25 mouse cellular contexts compared by ENCODE assay signal in genomic region chr5:43974166-43974565, GRCm38 (mm10). TPM values are rescaled to one million over a fixed set of nuclear protein-coding genes. Genes with fewer than 3 reads are reported as not detected.
DNase-seq lines count a peak whose midpoint lies in the region; ATAC-seq and TF ChIP-seq lines count a peak whose summit lies in the region.
"Had no signal": no experiment of that assay in that cellular context is flagged by ENCODE, and none has a peak within 500 bp of the region (broad histone marks: within the 10 kb centered on the region; RNA-seq: fewer than 3 reads in every experiment).

No protein-coding gene starts in this region.

- H3K4me2 ChIP-seq in embryonic facial prominence, embryonic 15.5 days (replicated peaks), result no peak overlapping the region
- no peak overlapping the region for H3K4me2 ChIP-seq in stomach, embryonic 14.5 days (replicated peaks; ENCODE audit: low read depth, low read length)
- no peak overlapping the region for H3K4me2 ChIP-seq in stomach, embryonic 16.5 days (ENCODE audit: low read depth, low read length)
- no peak overlapping the region for H3K4me2 ChIP-seq in lung, postnatal 0 days (replicated peaks; ENCODE audit: low read depth, low read length)
- H3K4me2 ChIP-seq: embryonic facial prominence, embryonic 13.5 days; forebrain, embryonic 13.5 days; forebrain, embryonic 15.5 days had no signal

- 65% methylated on average over 6 of the region's 6 CpGs for WGBS in embryonic facial prominence, embryonic 15.5 days
- 83% methylated on average over 6 of the region's 6 CpGs for WGBS in embryonic facial prominence, embryonic 10.5 days
- 79% methylated on average over 6 of the region's 6 CpGs for WGBS in stomach, embryonic 14.5 days
- 63% methylated on average over 6 of the region's 6 CpGs for WGBS in stomach, embryonic 16.5 days
- WGBS in lung, postnatal 0 days, result 70% methylated on average over 6 of the region's 6 CpGs

- intact Hi-C loops in left cerebral cortex, postnatal 14 days (cut with DNase I), result no loop called here

- DNase-seq in embryonic facial prominence, embryonic 10.5 days (ENCODE audit: low spot score), result no peak
- DNase-seq in lung, postnatal 0 days (ENCODE audit: low spot score), result no peak
- DNase-seq in left cerebral cortex, postnatal 14 days (ENCODE audit: low spot score in 2 of 2), result no peak
- DNase-seq: adrenal gland, adult 8-10 months; adrenal gland, postnatal 14 days; adrenal gland, postnatal 36 days; B cell, adult 2 months; cerebellum, adult 11-12 months; cerebellum, adult 2 months; cerebellum, adult 9-10 months; cerebellum, postnatal 10 days; cerebellum, postnatal 25 days; forebrain, postnatal 0 days had no signal

- 0 out of 2 replicates have a peak overlapping the region, but pooled peaks have one; percentile 56 for H3K27ac ChIP-seq in embryonic facial prominence, embryonic 15.5 days (replicated peaks)
- no peak overlapping the region for H3K27ac ChIP-seq in embryonic facial prominence, embryonic 10.5 days (replicated peaks)
- no peak overlapping the region for H3K27ac ChIP-seq in stomach, embryonic 14.5 days (ENCODE audit: low read length)
- peak overlapping the region; percentile 59; the same call in 1 of the 2 replicates for H3K27ac ChIP-seq in stomach, embryonic 16.5 days (ENCODE audit: low read length)
- no peak overlapping the region for H3K27ac ChIP-seq in lung, postnatal 0 days (ENCODE audit: low read length)
- H3K27ac ChIP-seq: embryonic facial prominence, embryonic 13.5 days; forebrain, embryonic 13.5 days; forebrain, embryonic 15.5 days had no signal

- H3K9me3 ChIP-seq in embryonic facial prominence, embryonic 15.5 days (replicated peaks), result no peaks in the 10 kb centered on the region
- no peaks in the 10 kb centered on the region for H3K9me3 ChIP-seq in embryonic facial prominence, embryonic 10.5 days
- no peaks in the 10 kb centered on the region for H3K9me3 ChIP-seq in stomach, embryonic 14.5 days (ENCODE audit: control insufficient read depth, low read depth, low read length)
- H3K9me3 ChIP-seq in stomach, embryonic 16.5 days (replicated peaks; ENCODE audit: control insufficient read depth, low read length), result no peaks in the 10 kb centered on the region
- no peaks in the 10 kb centered on the region for H3K9me3 ChIP-seq in lung, postnatal 0 days (ENCODE audit: low read length)
- H3K9me3 ChIP-seq: embryonic facial prominence, embryonic 13.5 days; forebrain, embryonic 13.5 days; forebrain, embryonic 15.5 days; G1E had no signal

- TF ChIP-seq EP300 in lung, postnatal 0 days (IDR thresholded peaks at IDR 0.05), result no peak

- no peaks in the 10 kb centered on the region for H3K4me1 ChIP-seq in embryonic facial prominence, embryonic 15.5 days
- no peaks in the 10 kb centered on the region for H3K4me1 ChIP-seq in embryonic facial prominence, embryonic 10.5 days
- H3K4me1 ChIP-seq in stomach, embryonic 14.5 days (ENCODE audit: control insufficient read depth, insufficient read depth, low read length), result no peaks in the 10 kb centered on the region
- no peaks in the 10 kb centered on the region for H3K4me1 ChIP-seq in stomach, embryonic 16.5 days (ENCODE audit: control insufficient read depth, insufficient read depth, low read length)
- no peaks in the 10 kb centered on the region for H3K4me1 ChIP-seq in lung, postnatal 0 days (ENCODE audit: insufficient read depth, low read depth, low read length)
- H3K4me1 ChIP-seq: forebrain, embryonic 13.5 days; forebrain, embryonic 15.5 days had no signal

- no peak overlapping the region for H3K9ac ChIP-seq in embryonic facial prominence, embryonic 15.5 days
- H3K9ac ChIP-seq in stomach, embryonic 14.5 days (replicated peaks; ENCODE audit: low read depth, low read length), result no peak overlapping the region
- H3K9ac ChIP-seq in stomach, embryonic 16.5 days (ENCODE audit: low read length), result no peak overlapping the region
- H3K9ac ChIP-seq in lung, postnatal 0 days (replicated peaks; ENCODE audit: low read depth), result no peak overlapping the region
- H3K9ac ChIP-seq: embryonic facial prominence, embryonic 13.5 days; forebrain, embryonic 13.5 days; forebrain, embryonic 15.5 days; forebrain, postnatal 0 days had no signal

- no peak for TF ChIP-seq CTCF in lung, postnatal 0 days (IDR thresholded peaks at IDR 0.05)

- H3K36me3 ChIP-seq in embryonic facial prominence, embryonic 15.5 days, result no peaks in the 10 kb centered on the region
- H3K36me3 ChIP-seq in embryonic facial prominence, embryonic 10.5 days (replicated peaks), result no peaks in the 10 kb centered on the region
- H3K36me3 ChIP-seq in stomach, embryonic 14.5 days (ENCODE audit: control insufficient read depth, insufficient read depth, low read length), result no peaks in the 10 kb centered on the region
- H3K36me3 ChIP-seq in stomach, embryonic 16.5 days (ENCODE audit: control insufficient read depth, insufficient read depth, low read length), result no peaks in the 10 kb centered on the region
- no peaks in the 10 kb centered on the region for H3K36me3 ChIP-seq in lung, postnatal 0 days (ENCODE audit: insufficient read depth, low read length)
- H3K36me3 ChIP-seq: embryonic facial prominence, embryonic 13.5 days; forebrain, embryonic 15.5 days; G1E had no signal

- ATAC-seq in embryonic facial prominence, embryonic 15.5 days (ENCODE audit: insufficient number of reproducible peaks, low FRiP score, low TSS enrichment, low read depth), result no peak
- ATAC-seq in stomach, embryonic 14.5 days (ENCODE audit: insufficient number of reproducible peaks, insufficient read depth, low FRiP score, low read depth), result peak; percentile 67; the same call in 1 of the 2 replicates
- peak; percentile 32; the same call in 1 of the 2 replicates for ATAC-seq in stomach, embryonic 16.5 days (ENCODE audit: insufficient read depth, low FRiP score)
- ATAC-seq in lung, postnatal 0 days, result no peak
- ATAC-seq: activated CD4-positive, CD25-positive, alpha-beta regulatory T cell, adult 4 months; CD4-positive, CD25-positive, alpha-beta regulatory T cell, adult 4 months; forebrain, embryonic 13.5 days; forebrain, embryonic 15.5 days; forebrain, postnatal 0 days; Patski had no signal

- H3K27me3 ChIP-seq in embryonic facial prominence, embryonic 15.5 days, result no peaks in the 10 kb centered on the region
- H3K27me3 ChIP-seq in embryonic facial prominence, embryonic 10.5 days (replicated peaks; ENCODE audit: low read depth, poor library complexity, severe bottlenecking), result no peaks in the 10 kb centered on the region
- H3K27me3 ChIP-seq in stomach, embryonic 14.5 days (ENCODE audit: control insufficient read depth, insufficient read depth, low read length), result no peaks in the 10 kb centered on the region
- no peaks in the 10 kb centered on the region for H3K27me3 ChIP-seq in stomach, embryonic 16.5 days (ENCODE audit: control insufficient read depth, insufficient read depth, low read length)
- no peaks in the 10 kb centered on the region for H3K27me3 ChIP-seq in lung, postnatal 0 days (replicated peaks; ENCODE audit: insufficient read depth, low read length)
- H3K27me3 ChIP-seq: CH12.LX; embryonic facial prominence, embryonic 13.5 days; forebrain, embryonic 13.5 days; forebrain, embryonic 15.5 days; Patski had no signal

- no peak overlapping the region for H3K4me3 ChIP-seq in embryonic facial prominence, embryonic 15.5 days (replicated peaks)
- no peak overlapping the region for H3K4me3 ChIP-seq in embryonic facial prominence, embryonic 10.5 days
- H3K4me3 ChIP-seq in stomach, embryonic 14.5 days (ENCODE audit: low read depth, low read length), result no peak overlapping the region
- H3K4me3 ChIP-seq in stomach, embryonic 16.5 days (replicated peaks; ENCODE audit: low read length), result no peak overlapping the region
- H3K4me3 ChIP-seq in lung, postnatal 0 days (ENCODE audit: low read depth, low read length), result no peak overlapping the region
- H3K4me3 ChIP-seq: embryonic facial prominence, embryonic 13.5 days; forebrain, embryonic 13.5 days; forebrain, embryonic 15.5 days had no signal

RNA-seq across cellular contexts. Expression of gene Fgfbp1, which starts 7.4 kb away (rescaled TPM):
- polyA plus RNA-seq in embryonic facial prominence, embryonic 15.5 days (2015; fragmentation: Nextera tagmentation; extraction: Ambion mirVana), result 85.4 and 88.2 TPM in 2 replicates
- polyA plus RNA-seq in embryonic facial prominence, embryonic 10.5 days (2016; fragmentation: Nextera tagmentation; extraction: Ambion mirVana), result 0.82 and 1.5 TPM in 2 replicates
- 22.4 and 22.9 TPM in 2 replicates for polyA plus RNA-seq in stomach, embryonic 14.5 days (2014; fragmentation: Nextera tagmentation; extraction: Ambion mirVana)
- polyA plus RNA-seq in stomach, embryonic 16.5 days (2015; fragmentation: Nextera tagmentation; extraction: Ambion mirVana), result 112 and 154 TPM in 2 replicates
- polyA plus RNA-seq in lung, postnatal 0 days (2015; fragmentation: Nextera tagmentation; extraction: Ambion mirVana), result 67.6 and 90.5 TPM in 2 replicates
- total RNA-seq in left cerebral cortex, postnatal 14 days (2021), result 1 to 10 TPM; 5.5 to 6.8 TPM
- total RNA-seq: adrenal gland, adult 18-20 months; adrenal gland, adult 8-10 months; adrenal gland, postnatal 14 days; adrenal gland, postnatal 36 days; CH12.LX had no signal
- polyA plus RNA-seq: activated CD4-positive, CD25-positive, alpha-beta regulatory T cell, adult 4 months; CD4-positive, CD25-positive, alpha-beta regulatory T cell, adult 4 months; G1E had no signal

Comparison
In these comparisons a context has a peak if more than half of its experiments do, and no peak if none do; other contexts are left out.
1. H3K27ac ChIP-seq: peak in embryonic facial prominence, embryonic 15.5 days (single experiment) and stomach, embryonic 16.5 days (single experiment); none in embryonic facial prominence, embryonic 10.5 days (single experiment), stomach, embryonic 14.5 days (single experiment) and lung, postnatal 0 days (single experiment).
2. ATAC-seq: peak in stomach, embryonic 14.5 days (single experiment) and stomach, embryonic 16.5 days (single experiment); none in embryonic facial prominence, embryonic 15.5 days (single experiment) and lung, postnatal 0 days (single experiment).